Mouse (Mus musculus) urinary bladder, postnatal 10 days (tissue): Measurements from ENCODE around the gene Lmo2.

ENCODE experiments used
- DNase-seq: peaks from one replicate; pipeline ENCODE4 v3.0.0; 2022; ENCODE audit warnings: low spot score

Lmo2 gene

DNA sequence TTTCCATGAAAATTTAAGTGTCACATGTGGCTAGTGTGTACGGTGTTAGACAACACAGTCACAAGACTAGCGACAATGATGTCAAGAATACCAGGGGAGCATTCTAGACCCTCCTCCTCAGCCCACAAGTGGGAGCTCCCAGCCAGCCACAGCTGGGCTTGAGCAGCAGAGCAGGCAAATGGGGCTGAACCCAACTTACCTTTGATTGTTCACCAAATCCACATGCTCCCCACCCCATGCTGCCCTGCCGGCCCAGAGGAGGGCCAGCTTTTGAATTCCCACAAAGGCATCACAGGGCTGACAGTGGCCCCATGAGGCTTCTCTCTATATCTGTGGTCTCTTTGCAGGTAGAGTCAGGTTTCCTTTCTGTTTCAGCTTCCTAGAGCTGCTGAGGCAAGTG is 16.7 kb upstream of the Lmo2 start:
- DNase-seq, result no peak

- no peak for DNase-seq
These were observed 12.9 kb upstream of the Lmo2 start for GRCm38 (mm10) chr2:103944859-103945258.

- DNase-seq, result no peak
These were observed 12.2 kb upstream of the Lmo2 start for GRCm38 (mm10) chr2:103945571-103946092.

GRCm38 (mm10) chr2:103946892-103947291 is 10.9 kb upstream of the Lmo2 start:
- DNase-seq, result no peak

GRCm38 (mm10) chr2:103947982-103948655 is 9.7 kb upstream of the Lmo2 start:
- DNase-seq, result no peak

DNA sequence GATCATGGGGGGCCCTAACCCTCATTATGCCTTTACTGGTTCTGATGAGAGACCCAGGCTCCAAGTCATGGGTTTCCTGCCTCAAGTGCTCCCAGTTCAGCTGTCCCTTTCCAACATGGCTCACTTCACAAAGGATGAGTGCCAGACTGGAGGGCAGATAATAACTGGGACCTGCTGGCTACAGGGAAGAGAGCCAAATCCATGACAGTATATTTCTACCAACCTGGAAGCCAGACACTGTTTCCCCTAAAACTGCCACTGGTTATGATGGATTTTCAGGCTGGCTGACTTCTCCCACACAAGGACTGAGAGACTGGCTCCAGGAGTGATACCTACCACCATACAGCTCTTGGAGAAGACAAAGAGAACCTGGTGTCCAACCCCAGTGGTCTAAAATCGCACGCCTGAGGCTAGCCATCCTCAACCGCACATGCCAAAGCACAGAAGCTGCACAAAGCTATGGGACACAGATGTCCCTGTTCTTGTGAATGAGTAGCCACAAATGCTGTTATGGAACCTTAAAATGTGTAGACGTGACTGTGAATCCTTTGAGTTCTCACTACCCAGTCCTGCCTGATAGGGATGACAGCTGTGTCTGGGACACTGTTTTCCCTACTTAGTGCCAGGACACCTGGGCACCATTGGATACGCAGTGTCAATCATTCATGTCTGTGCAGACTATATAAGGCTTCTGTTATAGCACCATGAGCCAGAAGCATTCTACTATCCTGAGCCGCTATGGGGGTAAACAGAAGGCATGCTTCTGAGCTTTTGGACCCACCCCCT is 4.5 kb upstream of the Lmo2 start:
- no peak for DNase-seq

DNA sequence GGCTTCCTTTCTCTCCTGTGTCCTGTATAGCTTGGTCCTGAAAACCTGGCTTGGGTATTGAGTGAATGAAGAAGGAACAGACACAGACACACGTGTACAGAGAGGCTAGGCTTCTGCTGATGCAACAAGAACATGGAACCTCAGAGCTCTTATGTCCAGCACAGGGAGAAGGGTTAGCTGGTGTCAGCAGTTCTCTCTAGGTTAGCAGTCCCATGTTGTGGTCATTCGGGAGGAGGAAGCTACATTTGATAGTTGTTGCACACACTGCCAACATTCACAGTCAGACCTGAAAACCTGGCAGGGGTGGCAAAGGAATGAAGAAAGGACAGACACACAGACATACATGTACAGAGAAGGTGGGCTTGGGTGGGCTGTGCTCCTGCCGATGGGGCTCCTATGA is 2.1 kb upstream of the Lmo2 start:
- DNase-seq, result no peak

DNA sequence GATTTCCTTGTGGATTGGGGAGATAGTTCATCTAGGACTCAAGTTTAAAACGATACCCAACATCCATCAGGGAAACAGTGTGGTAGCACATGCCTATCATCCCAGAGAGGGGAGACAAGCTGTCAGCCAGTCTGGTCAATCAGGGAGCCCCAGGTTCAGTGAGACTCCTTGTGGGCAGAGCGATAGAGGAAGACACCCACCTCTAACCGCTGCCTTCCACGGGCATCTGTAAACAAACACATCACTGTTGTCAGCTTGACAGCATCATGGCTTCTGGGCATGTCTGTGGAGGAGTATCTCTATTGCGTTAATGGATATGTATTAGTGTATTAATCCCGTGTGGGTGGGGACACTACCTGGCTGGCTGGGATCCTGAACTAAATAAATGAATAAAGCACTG is 919 bp upstream of the Lmo2 start:
- DNase-seq, result no peak

GRCm38 (mm10) chr2:103958634-103959033 is 848 bp downstream of the Lmo2 start:
- DNase-seq, result no peak

DNA sequence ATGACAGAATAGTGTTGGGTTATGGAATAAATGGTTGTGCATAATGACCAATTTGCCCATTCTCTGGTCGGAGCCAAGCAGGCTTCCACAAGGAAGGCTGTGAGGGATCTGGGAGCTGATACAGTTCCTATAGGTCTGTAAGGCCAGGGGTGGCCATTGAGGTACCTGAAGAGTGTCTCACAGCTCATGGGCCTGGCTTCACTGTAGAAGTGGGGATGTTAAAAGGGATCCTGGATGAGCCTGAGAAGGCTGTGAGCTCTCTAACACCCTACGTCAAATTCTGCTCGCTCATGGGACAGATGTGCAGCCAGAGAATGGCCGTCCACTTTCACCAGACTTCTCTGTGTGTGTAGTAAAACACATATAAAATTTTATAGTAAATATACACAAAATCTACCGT is 1.3 kb downstream of the Lmo2 start:
- DNase-seq, result no peak

DNA sequence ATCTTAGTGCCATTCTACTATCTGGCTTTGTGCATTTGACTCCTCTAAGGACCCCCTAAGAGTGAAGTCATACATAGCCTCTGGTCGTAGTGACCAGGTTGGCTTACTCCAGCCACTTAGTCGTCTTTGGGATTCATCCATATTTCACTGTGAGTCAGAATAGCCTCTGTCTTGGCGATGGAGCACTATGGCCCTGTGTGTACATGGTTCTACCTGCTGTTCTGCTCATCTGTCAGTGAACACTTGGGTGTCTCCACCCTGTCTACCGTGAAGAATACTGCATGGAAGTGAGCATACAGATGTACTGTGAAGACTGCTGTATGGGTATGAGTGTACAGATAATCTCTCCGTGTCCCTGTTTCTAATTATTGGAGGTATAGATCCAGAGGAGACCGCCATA is 1.8 kb downstream of the Lmo2 start:
- no peak for DNase-seq

- DNase-seq, result no peak
These were observed 4.6 kb downstream of the Lmo2 start for GRCm38 (mm10) chr2:103962349-103962748.

GRCm38 (mm10) chr2:103965391-103965790 is 7.6 kb downstream of the Lmo2 start:
- no peak for DNase-seq

- DNase-seq, result no peak
These were observed 10.4 kb downstream of the Lmo2 start for GRCm38 (mm10) chr2:103968186-103968585.

DNA sequence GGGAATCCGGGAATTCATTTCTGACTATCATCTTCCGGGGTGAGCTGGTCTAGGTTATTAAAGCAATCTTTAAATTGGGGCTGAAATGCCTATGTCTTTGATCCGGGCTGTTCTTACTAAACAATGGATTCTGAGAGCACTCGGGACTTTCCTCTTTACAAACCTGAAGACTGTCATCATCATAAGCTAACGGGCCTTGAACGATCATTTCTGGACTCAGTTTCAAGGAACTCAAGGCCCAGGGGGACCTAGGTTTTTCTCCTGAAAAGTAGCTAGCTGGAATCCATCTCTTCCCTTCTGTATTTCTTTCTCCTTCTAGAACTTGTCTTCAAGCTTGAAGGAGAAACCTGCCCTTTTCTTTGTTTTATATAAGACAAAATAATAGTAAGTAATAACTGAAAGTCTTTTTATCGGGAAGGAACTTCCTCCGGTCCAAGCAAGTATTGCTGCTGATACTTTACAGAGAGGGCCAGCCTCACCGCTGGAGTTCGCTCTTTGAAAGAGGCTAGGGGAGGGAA is 11.2 kb downstream of the Lmo2 start:
- no peak for DNase-seq

DNA sequence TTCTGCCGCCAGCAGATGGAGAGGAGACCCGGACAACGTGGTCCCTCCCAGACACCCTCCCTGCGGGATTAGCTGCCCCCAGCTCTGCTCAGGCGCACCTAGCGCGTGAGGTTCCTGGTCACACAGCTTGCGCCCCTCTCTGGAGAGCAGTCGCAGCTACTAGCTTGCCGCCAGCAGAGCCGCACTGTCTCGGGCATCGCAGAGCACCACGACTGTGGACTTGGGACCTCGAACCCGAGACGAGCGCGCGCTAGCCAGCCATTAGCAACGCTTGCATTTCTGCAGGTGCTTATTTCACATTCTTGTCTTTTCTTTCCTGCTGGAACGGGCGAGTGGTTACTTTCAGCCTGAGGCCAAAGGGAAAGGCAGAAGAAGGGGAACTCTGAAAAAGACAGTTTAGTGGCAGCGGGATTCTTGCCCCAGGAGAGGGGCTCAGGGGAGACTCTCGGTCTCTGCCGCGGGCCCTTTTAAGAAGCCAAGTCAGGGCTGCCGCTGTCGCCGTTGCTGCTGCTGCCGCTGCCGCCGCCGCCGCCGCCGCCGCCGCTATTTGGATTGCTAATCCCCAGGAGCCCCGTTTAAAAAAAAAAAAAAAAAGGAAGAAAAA is 11.8 kb downstream of the Lmo2 start:
- no peak for DNase-seq

- no peak for DNase-seq
These were observed 12.4 kb downstream of the Lmo2 start for GRCm38 (mm10) chr2:103970041-103970790.

DNA sequence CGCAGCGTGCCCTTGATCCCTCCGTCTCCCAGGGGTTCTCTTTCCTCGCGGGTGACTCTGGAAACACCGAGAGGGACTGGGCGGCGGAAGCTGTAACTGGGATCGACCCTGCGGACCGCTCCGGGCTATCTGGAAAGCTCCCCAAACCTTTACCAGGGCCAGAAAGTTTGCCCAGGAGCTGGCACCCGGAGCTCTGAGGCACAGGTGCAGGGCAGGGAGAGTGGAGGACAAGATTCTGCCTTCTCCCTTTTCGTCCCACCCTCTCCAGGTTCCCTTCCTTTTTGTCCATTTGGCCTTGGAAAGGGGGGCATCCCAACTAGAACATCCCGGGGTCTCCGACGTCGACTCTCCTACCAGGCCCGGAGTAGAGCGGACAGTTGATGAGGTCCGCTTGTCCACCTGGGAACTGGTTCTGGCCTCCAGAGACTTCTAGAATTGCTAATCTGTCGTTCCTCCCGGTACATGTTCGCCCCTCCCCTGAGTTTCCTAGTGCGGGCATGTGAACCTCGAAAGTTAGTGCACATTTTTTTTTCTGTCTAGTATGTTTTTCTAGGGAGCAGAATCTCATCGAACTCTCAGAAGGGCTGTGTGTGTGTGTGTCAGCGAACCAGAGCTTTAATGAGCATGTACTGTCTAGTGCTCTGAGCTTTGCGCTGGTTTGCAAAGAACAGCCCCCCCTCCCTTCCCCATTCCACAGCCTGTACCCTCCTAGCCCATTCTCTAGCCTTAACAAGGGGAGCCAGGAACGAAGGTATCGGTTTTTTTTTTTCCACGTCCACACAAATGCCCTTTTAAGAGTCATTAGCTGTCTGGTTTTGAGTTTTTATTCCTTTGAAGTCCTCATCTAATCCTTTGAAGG is 13.2 kb downstream of the Lmo2 start:
- no peak for DNase-seq

DNA sequence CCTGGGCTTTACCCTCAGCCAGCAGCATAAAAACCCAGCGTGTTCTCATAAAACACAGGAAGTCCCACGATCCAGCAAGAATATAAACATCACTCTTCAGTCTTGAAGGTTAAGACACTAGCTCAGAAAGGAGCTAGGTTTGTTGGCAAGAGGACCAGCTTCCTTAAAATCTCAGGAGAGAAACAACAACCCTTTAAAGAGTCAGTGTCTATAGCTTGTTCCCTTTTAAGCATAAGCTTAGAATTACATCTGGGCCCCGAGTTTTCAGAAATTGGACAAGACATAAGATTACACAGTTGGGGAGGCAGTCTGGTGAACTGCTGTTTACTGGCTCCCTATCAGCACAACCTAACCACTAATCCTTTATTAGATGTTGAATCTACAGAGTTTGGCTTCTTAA is 14.1 kb downstream of the Lmo2 start:
- DNase-seq, result no peak

- DNase-seq, result no peak
These were observed 18.1 kb downstream of the Lmo2 start for GRCm38 (mm10) chr2:103975904-103976303.

DNA sequence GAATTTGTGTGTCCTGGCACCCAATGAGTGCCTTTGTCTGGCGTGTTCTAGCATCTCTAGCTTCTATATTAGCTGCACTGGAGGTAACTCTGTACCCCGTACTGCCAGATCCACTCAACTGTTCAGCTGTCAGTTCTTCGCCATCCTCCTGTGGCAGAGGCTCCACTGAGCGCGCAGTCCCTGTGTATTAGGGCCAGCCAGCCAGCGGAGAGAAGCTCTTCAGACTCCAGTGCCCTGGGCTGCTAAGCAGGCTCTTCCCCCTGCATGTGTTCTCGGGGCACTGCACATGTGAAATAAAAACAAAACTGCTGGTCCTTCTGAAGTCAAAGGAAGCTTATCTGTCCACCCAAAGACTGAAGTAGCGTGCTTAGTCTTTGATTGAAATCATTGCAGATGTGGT is 19.4 kb downstream of the Lmo2 start:
- DNase-seq, result no peak
